Mouse (Mus musculus): ENCODE data around the gene Aff3. TPM values are rescaled to one million over a fixed set of nuclear protein-coding genes. Genes with fewer than 3 reads are reported as not detected.

The Aff3 gene
- polyA plus RNA-seq (2015; fragmentation: Nextera tagmentation; extraction: Ambion mirVana): 0.34 and 0.38 TPM in 2 replicates

DNA sequence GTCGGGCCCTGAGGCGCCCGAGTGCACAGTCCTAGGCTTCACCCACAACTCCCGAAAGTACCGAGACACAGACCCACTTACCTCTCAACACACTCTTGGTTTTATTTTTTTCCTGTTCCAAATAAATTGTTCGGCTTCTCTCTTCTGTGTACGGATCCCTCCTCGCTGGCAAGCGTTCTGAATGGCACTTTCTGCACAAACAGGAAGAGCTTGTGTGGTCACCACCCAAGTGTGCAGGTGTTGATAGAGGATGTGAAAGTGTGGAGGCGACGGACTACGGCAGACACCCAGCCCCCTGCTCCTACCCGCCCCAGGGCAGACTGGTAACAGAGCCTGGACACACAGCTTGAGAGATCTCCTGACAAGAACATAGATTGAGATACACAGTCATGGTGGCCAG is at the start of gene Aff3:
Gene Aff3, minus strand, starts transcription at position 179 of the 400 bp plus-strand sequence.
- Histone ChIP-seq H3K4me2 (ENCODE audit: low read depth, low read length) (no peak within 1 kb of the TSS), H3K27me3 (ENCODE audit: control insufficient read depth, insufficient read depth, low read depth, low read length) (no peaks in the 10 kb centered on the region), H3K27ac (ENCODE audit: low read length) (no peak within 1 kb of the TSS), H3K4me3 (ENCODE audit: low read depth, low read length) (no peak within 1 kb of the TSS), H3K9me3 (replicated peaks; ENCODE audit: control insufficient read depth, low read length) (no peaks in the 10 kb centered on the region), H3K36me3 (ENCODE audit: control insufficient read depth, insufficient read depth) (no peaks in the 10 kb centered on the region), H3K4me1 (ENCODE audit: control insufficient read depth, low read depth, low read length) (no peaks in the 10 kb centered on the region), H3K9ac (ENCODE audit: low read depth, low read length) (no peak within 1 kb of the TSS)
- no peak for ATAC-seq (ENCODE audit: low read depth)
- WGBS (ENCODE audit: insufficient replicate concordance): 17% methylated on average over 13 of the region's 13 CpGs

DNA sequence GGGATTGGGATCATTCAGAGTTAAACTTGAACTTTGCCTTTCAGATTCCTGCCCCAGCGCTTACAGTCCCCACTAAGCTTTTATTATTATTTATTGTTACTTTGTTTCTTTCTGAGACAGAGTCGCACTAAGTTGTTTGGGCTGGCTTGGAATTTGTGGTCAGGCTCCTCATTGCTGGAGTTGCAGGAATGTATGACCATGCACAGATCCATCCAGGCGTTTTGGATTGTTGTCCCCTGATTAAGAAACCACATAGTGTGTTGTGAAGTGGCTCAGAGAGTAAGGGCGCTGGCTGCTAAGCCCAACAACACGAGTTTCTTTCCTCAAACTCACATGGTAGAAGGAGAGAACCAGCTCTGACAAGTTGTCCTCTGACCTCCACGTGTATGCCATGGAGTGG is 35.9 kb upstream of the Aff3 start:
- no peaks in the 10 kb centered on the region for H3K9me3 ChIP-seq (replicated peaks; ENCODE audit: control insufficient read depth, low read length)
- no peak overlapping the region for H3K4me2 ChIP-seq (ENCODE audit: low read depth, low read length)
- no peak overlapping the region for H3K27ac ChIP-seq (ENCODE audit: low read length)
- no peak for ATAC-seq (ENCODE audit: low read depth)
- no peak overlapping the region for H3K9ac ChIP-seq (ENCODE audit: low read depth, low read length)
- H3K36me3 ChIP-seq (ENCODE audit: control insufficient read depth, insufficient read depth): no peaks in the 10 kb centered on the region
- H3K27me3 ChIP-seq (ENCODE audit: control insufficient read depth, insufficient read depth, low read depth, low read length): no peaks in the 10 kb centered on the region
- no peaks in the 10 kb centered on the region for H3K4me1 ChIP-seq (ENCODE audit: control insufficient read depth, low read depth, low read length)
- 49% methylated on average over 6 of the region's 6 CpGs for WGBS (ENCODE audit: insufficient replicate concordance)
- H3K4me3 ChIP-seq (ENCODE audit: low read depth, low read length): no peak overlapping the region

DNA sequence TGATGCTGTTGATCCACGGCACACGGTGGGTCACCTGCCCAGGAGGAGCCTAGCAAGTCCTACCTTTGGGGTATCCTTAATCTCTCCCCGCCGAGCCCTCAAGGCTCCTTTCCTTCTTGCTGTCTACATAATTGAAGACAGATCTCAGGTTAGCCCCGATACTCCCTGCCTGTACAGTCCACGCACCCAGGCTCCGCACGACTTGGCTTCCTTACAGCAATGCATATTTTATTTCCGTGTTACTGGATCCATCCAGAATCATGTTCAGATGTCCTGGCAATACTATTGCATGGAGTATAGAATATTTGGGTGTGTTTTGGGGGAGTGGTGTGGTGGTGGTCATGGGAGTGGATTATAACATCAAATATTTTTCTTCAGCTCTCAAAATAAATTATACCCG is 34.5 kb upstream of the Aff3 start:
- Histone ChIP-seq H3K27ac (ENCODE audit: low read length) (no peak overlapping the region), H3K27me3 (ENCODE audit: control insufficient read depth, insufficient read depth, low read depth, low read length) (no peaks in the 10 kb centered on the region), H3K4me1 (ENCODE audit: control insufficient read depth, low read depth, low read length) (no peaks in the 10 kb centered on the region), H3K9me3 (replicated peaks; ENCODE audit: control insufficient read depth, low read length) (no peaks in the 10 kb centered on the region), H3K4me3 (ENCODE audit: low read depth, low read length) (no peak overlapping the region), H3K9ac (ENCODE audit: low read depth, low read length) (no peak overlapping the region), H3K36me3 (ENCODE audit: control insufficient read depth, insufficient read depth) (no peaks in the 10 kb centered on the region), H3K4me2 (ENCODE audit: low read depth, low read length) (no peak overlapping the region)
- WGBS (ENCODE audit: insufficient replicate concordance): 74% methylated on average over 10 of the region's 10 CpGs
- ATAC-seq (ENCODE audit: low read depth): no peak

DNA sequence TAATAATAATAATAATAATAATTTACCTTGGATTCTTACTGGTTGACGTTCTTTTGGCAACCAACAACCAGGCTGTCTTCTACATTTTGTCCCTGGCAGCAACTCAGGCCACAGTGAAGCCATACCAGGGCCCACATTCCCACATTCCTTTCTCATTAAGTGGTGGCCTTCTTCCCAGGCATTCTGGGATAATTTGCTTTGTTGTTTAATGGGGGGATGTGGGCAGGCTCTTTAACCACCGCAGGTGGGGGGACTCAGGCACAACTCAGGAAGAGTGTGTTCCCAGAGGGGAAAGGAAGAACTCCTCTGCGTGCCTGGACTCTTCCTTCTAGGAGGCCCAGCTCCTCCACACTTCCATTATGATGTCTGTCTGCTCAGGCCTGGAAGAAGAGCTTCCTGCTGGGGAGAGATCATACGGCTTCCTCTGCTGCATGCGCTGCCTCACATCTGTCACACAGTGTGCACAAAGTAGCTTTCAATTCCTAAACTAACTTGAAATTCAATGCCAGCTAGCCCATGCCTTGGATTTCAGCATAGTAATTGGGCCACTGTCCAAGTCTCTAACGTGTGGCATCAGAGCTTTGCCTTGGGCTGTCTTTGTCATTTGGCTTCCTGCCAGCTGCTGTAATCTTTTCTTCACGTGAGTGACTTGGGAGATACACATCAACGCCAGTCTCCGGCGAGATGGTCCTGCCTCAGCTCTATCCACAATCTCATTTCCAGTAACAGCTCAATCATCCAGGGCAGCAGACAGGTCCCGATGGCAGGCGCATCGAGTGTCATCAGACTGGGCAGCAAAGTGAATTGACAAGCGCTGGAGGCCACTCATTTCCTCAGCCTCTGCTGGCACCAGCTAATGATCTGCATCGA is 31.3 kb upstream of the Aff3 start:
- H3K9me3 ChIP-seq (replicated peaks; ENCODE audit: control insufficient read depth, low read length): no peaks in the 10 kb centered on the region
- 28% methylated on average over 15 of the region's 15 CpGs for WGBS (ENCODE audit: insufficient replicate concordance)
- H3K27me3 ChIP-seq (ENCODE audit: control insufficient read depth, insufficient read depth, low read depth, low read length): no peaks in the 10 kb centered on the region
- no peaks in the 10 kb centered on the region for H3K4me1 ChIP-seq (ENCODE audit: control insufficient read depth, low read depth, low read length)
- no peak overlapping the region for H3K9ac ChIP-seq (ENCODE audit: low read depth, low read length)
- no peak overlapping the region for H3K27ac ChIP-seq (ENCODE audit: low read length)
- H3K36me3 ChIP-seq (ENCODE audit: control insufficient read depth, insufficient read depth): no peaks in the 10 kb centered on the region
- ATAC-seq (ENCODE audit: low read depth): no peak
- no peak overlapping the region for H3K4me3 ChIP-seq (ENCODE audit: low read depth, low read length)
- no peak overlapping the region for H3K4me2 ChIP-seq (ENCODE audit: low read depth, low read length)

DNA sequence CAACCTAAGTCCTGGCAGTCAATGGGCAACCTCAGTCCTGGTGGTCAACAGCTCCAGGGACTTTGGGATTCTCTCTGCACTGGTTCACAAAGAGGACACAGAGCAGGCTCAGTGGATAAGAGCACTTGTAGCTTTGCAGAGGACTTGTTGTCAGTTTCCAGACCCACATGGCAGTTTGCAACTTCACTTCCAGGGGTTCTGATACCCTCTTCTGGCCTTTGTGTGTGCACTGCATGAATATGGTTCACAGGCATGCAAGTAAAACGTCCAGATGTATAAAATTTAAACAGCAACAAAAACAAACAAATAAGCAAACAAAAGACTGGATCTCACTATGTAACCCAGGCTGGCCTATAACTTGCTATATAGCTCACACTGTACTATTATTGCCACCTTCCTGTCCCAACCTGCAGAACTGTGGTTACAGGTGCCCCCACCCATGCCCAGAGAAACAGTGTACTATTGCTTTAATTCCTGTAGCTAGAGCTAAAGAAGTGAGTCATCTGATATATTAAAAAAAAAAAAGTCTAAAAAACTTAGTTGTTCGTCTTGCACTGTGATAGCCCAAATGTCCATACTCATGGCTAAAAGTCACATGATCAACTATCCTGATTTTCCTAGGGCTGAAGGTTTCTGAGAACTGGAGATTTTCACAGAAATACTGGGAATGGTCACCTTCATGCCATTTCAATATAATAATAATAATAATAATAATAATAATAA is 30.5 kb upstream of the Aff3 start:
- Histone ChIP-seq H3K9ac (ENCODE audit: low read depth, low read length) (no peak overlapping the region), H3K27me3 (ENCODE audit: control insufficient read depth, insufficient read depth, low read depth, low read length) (no peaks in the 10 kb centered on the region), H3K27ac (ENCODE audit: low read length) (no peak overlapping the region), H3K4me3 (ENCODE audit: low read depth, low read length) (no peak overlapping the region), H3K4me1 (ENCODE audit: control insufficient read depth, low read depth, low read length) (no peaks in the 10 kb centered on the region), H3K36me3 (ENCODE audit: control insufficient read depth, insufficient read depth) (no peaks in the 10 kb centered on the region), H3K4me2 (ENCODE audit: low read depth, low read length) (no peak overlapping the region), H3K9me3 (replicated peaks; ENCODE audit: control insufficient read depth, low read length) (no peaks in the 10 kb centered on the region)
- 38% methylated on average over 2 of the region's 2 CpGs for WGBS (ENCODE audit: insufficient replicate concordance)
- ATAC-seq (ENCODE audit: low read depth): no peak

DNA sequence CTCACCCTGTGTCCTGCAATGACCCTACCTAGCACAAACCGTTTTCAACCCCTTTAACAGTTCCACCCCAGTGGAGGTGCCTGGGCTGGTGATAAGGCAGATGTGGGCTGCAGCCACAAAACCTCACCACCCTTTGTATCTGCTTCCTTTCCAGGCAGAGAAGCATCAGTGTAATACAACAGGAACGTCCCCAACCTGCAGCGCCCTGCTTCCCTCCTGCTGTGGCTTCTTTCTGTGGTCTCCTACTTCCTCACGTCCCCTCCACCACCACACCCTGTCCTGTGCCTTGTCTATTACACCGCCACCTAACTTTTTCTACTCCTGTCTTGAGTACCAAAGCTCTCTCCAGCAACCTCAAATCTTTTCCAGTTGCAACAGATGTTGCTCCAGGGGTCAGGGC is 29.4 kb upstream of the Aff3 start:
- H3K9me3 ChIP-seq (replicated peaks; ENCODE audit: control insufficient read depth, low read length): no peaks in the 10 kb centered on the region
- no peaks in the 10 kb centered on the region for H3K36me3 ChIP-seq (ENCODE audit: control insufficient read depth, insufficient read depth)
- H3K4me1 ChIP-seq (ENCODE audit: control insufficient read depth, low read depth, low read length): no peaks in the 10 kb centered on the region
- H3K27me3 ChIP-seq (ENCODE audit: control insufficient read depth, insufficient read depth, low read depth, low read length): no peaks in the 10 kb centered on the region
- no peak for ATAC-seq (ENCODE audit: low read depth)
- H3K9ac ChIP-seq (ENCODE audit: low read depth, low read length): no peak overlapping the region
- no peak overlapping the region for H3K27ac ChIP-seq (ENCODE audit: low read length)
- H3K4me3 ChIP-seq (ENCODE audit: low read depth, low read length): no peak overlapping the region
- H3K4me2 ChIP-seq (ENCODE audit: low read depth, low read length): no peak overlapping the region
- 7% methylated on average over 5 of the region's 5 CpGs for WGBS (ENCODE audit: insufficient replicate concordance)

DNA sequence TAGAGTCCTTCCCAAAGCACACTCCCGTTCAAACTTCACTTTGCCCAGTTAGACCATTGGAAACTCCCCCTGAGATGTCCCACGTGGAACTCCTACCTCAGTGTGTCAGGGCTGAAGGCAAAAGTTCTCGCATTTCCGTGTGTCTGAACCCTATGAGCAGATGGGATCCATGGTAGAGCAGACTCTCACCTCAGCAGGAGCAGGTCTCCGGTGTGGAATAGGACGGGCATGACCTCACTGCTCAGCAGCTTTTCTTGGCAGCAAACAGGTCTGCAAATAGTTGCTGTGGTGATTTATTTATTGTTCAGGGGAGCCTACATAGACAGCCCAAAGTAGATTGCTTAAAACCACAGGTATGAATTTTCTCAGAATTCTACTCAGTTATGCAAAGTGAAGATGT is 25.7 kb upstream of the Aff3 start:
- 65% methylated on average over 6 of the region's 6 CpGs for WGBS (ENCODE audit: insufficient replicate concordance)
- H3K27me3 ChIP-seq (ENCODE audit: control insufficient read depth, insufficient read depth, low read depth, low read length): no peaks in the 10 kb centered on the region
- no peak overlapping the region for H3K27ac ChIP-seq (ENCODE audit: low read length)
- no peak overlapping the region for H3K9ac ChIP-seq (ENCODE audit: low read depth, low read length)
- no peak overlapping the region for H3K4me2 ChIP-seq (ENCODE audit: low read depth, low read length)
- H3K36me3 ChIP-seq (ENCODE audit: control insufficient read depth, insufficient read depth): no peaks in the 10 kb centered on the region
- H3K4me1 ChIP-seq (ENCODE audit: control insufficient read depth, low read depth, low read length): no peaks in the 10 kb centered on the region
- no peaks in the 10 kb centered on the region for H3K9me3 ChIP-seq (replicated peaks; ENCODE audit: control insufficient read depth, low read length)
- no peak for ATAC-seq (ENCODE audit: low read depth)
- no peak overlapping the region for H3K4me3 ChIP-seq (ENCODE audit: low read depth, low read length)

DNA sequence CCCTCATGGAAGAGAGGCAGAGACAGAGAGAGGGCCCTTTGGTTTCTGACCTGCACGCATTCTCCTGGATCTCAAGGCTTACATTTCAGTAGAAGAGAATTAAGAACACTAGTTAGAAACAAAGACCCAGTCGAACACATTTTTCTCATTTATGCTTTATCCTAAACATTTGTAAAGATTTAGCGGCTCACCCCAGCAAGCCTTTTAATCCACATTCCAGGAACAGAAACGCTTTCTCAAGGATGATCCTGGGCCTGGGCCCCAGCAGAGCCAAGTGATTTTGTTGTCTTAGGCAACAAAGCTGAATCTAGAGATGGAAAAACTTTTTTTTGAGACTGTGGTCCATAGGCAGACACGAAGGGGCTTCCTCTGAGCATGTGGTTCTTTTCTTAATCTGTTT is 23.5 kb upstream of the Aff3 start:
- no peak overlapping the region for H3K9ac ChIP-seq (ENCODE audit: low read depth, low read length)
- H3K4me1 ChIP-seq (ENCODE audit: control insufficient read depth, low read depth, low read length): no peaks in the 10 kb centered on the region
- H3K27me3 ChIP-seq (ENCODE audit: control insufficient read depth, insufficient read depth, low read depth, low read length): no peaks in the 10 kb centered on the region
- no peaks in the 10 kb centered on the region for H3K9me3 ChIP-seq (replicated peaks; ENCODE audit: control insufficient read depth, low read length)
- WGBS (ENCODE audit: insufficient replicate concordance): 60% methylated on average over 5 of the region's 5 CpGs
- no peaks in the 10 kb centered on the region for H3K36me3 ChIP-seq (ENCODE audit: control insufficient read depth, insufficient read depth)
- ATAC-seq (ENCODE audit: low read depth): no peak
- H3K27ac ChIP-seq (ENCODE audit: low read length): no peak overlapping the region
- no peak overlapping the region for H3K4me3 ChIP-seq (ENCODE audit: low read depth, low read length)
- no peak overlapping the region for H3K4me2 ChIP-seq (ENCODE audit: low read depth, low read length)

DNA sequence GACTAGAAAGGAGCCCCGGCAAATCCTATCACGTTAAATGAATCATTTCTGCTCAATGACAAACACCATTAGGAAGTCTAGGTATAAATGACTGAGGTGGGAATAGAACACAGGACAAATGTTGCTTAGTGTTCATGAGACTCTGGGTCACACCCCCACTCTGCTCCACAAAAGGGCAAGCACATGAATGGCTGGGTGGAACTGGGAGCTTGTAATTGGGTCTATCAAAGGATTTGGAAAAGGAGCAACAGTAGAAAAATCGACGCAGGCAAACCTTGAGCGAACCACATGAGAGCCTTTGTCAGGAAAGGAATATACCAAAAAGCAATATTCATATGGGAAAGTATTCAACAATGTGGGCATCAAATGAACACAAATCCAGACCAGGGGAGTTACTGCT is 21.0 kb upstream of the Aff3 start:
- 75% methylated on average over 5 of the region's 5 CpGs for WGBS (ENCODE audit: insufficient replicate concordance)

More for the DNA sequence above, 21.0 kb upstream of the Aff3 start:
- no peaks in the 10 kb centered on the region for H3K27me3 ChIP-seq (ENCODE audit: control insufficient read depth, insufficient read depth, low read depth, low read length)
- H3K9me3 ChIP-seq (replicated peaks; ENCODE audit: control insufficient read depth, low read length): no peaks in the 10 kb centered on the region
- no peak for ATAC-seq (ENCODE audit: low read depth)
- no peaks in the 10 kb centered on the region for H3K4me1 ChIP-seq (ENCODE audit: control insufficient read depth, low read depth, low read length)
- no peak overlapping the region for H3K27ac ChIP-seq (ENCODE audit: low read length)
- no peaks in the 10 kb centered on the region for H3K36me3 ChIP-seq (ENCODE audit: control insufficient read depth, insufficient read depth)
- no peak overlapping the region for H3K9ac ChIP-seq (ENCODE audit: low read depth, low read length)
- H3K4me2 ChIP-seq (ENCODE audit: low read depth, low read length): no peak overlapping the region
- H3K4me3 ChIP-seq (ENCODE audit: low read depth, low read length): no peak overlapping the region
